Mouse (Mus musculus) hindbrain, embryonic 10.5 days (tissue): ENCODE measurements around the gene Thra. TPM values are rescaled to one million over a fixed set of nuclear protein-coding genes. Genes with fewer than 3 reads are reported as not detected.
A peak's percentile ranks its signal among the peaks of the same experiment; 100 is the strongest.

Experiments
- DNase-seq: peaks from one replicate; pipeline ENCODE4 v3.0.0-alpha.2; 2017; ENCODE audit warnings: low spot score
- H3K27ac ChIP-seq: fragments of 300-500 bp; sonication (generic); 2 replicates; pipeline ENCODE4 v1.5.1; 2016; ENCODE audit warnings: mild to moderate bottlenecking, moderate library complexity
- H3K27me3 ChIP-seq: fragments of 300-500 bp; sonication (generic); 2 replicates; pipeline ENCODE4 v1.6.1; 2016; ENCODE audit warnings: mild to moderate bottlenecking; ENCODE audit not compliant: poor library complexity, insufficient read depth, severe bottlenecking
- H3K36me3 ChIP-seq: fragments of 300-500 bp; sonication (generic); 2 replicates; pipeline ENCODE4 v1.6.1; 2016; ENCODE audit warnings: mild to moderate bottlenecking, moderate library complexity
- H3K4me1 ChIP-seq: fragments of 300-500 bp; sonication (generic); replicated peaks from 2 replicates; pipeline ENCODE4 v1.6.1; 2016; ENCODE audit warnings: mild to moderate bottlenecking
- H3K4me3 ChIP-seq: fragments of 300-500 bp; sonication (generic); 2 replicates; pipeline ENCODE4 v1.5.1; 2016; ENCODE audit warnings: mild to moderate bottlenecking, moderate library complexity
- H3K9me3 ChIP-seq: fragments of 300-500 bp; sonication (generic); 2 replicates; pipeline ENCODE4 v1.6.1; 2016; ENCODE audit warnings: mild to moderate bottlenecking, moderate library complexity
- WGBS: fragments of 180-500 bp; shearing (Covaris S2); methylation state at CpG from one replicate; pipeline ENCODE4 v1.1.7; 2016; 5-methylcytosine and 5-hydroxymethylcytosine counted together
- polyA plus RNA-seq: library from polyadenylated mRNA; unstranded; fragments of >200 nt; fragmentation: Nextera tagmentation; extraction: Ambion mirVana; gene quantifications from 2 replicates; pipeline ENCODE4 v1.2.1, GENCODE M21; 2016

The Thra gene
- polyA plus RNA-seq, 1 experiment from 2014 or later = 22.2 TPM

GRCm38 (mm10) chr11:98794469-98795014 is 54.1 kb downstream of the Thra start:
- WGBS = under 1% methylated on average over 30 of the region's 30 CpGs

GRCm38 (mm10) chr11:98795015-98795713 is 54.7 kb downstream of the Thra start, which contains the start of gene Msl1:
Gene Msl1, plus strand, starts transcription at chr11:98795516.
- WGBS = under 1% methylated on average over 86 of the region's 89 CpGs
- Histone ChIP-seq H3K36me3 (peaks cover 30% of the 10 kb centered on the region), H3K27ac (peak within 1 kb of the TSS; percentile 100), H3K9me3 (no peaks in the 10 kb centered on the region), H3K27me3 (no peaks in the 10 kb centered on the region), H3K4me1 (peaks cover 57% of the 10 kb centered on the region), H3K4me3 (peak within 1 kb of the TSS; percentile 100)
- DNase-seq = peak; percentile 92

More at GRCm38 (mm10) chr11:98794469-98795014, 54.1 kb downstream of the Thra start:
- Histone ChIP-seq H3K36me3 (peaks cover 24% of the 10 kb centered on the region), H3K27me3 (no peaks in the 10 kb centered on the region), H3K4me3 (peak overlapping the region; percentile 100), H3K9me3 (no peaks in the 10 kb centered on the region), H3K4me1 (peaks cover 58% of the 10 kb centered on the region), H3K27ac (peak overlapping the region; percentile 100)
- DNase-seq = no peak

GRCm38 (mm10) chr11:98795714-98796514 is 55.5 kb downstream of the Thra start:
- Histone ChIP-seq H3K27me3 (no peaks in the 10 kb centered on the region), H3K36me3 (peaks cover 38% of the 10 kb centered on the region), H3K4me3 (peak overlapping the region; percentile 100), H3K27ac (peak overlapping the region; percentile 100), H3K9me3 (no peaks in the 10 kb centered on the region), H3K4me1 (peaks cover 57% of the 10 kb centered on the region)
- no peak for DNase-seq
- WGBS = under 1% methylated on average over 73 of the region's 74 CpGs

- peak overlapping the region; percentile 100 for H3K4me3 ChIP-seq
- H3K9me3 ChIP-seq = no peaks in the 10 kb centered on the region
- peaks cover 45% of the 10 kb centered on the region for H3K36me3 ChIP-seq
- DNase-seq = peak; percentile 84
- H3K27me3 ChIP-seq = no peaks in the 10 kb centered on the region
- WGBS = 6% methylated on average over 23 of the region's 23 CpGs
- peak overlapping the region; percentile 100 for H3K27ac ChIP-seq
- H3K4me1 ChIP-seq = peaks cover 57% of the 10 kb centered on the region
These were observed 56.2 kb downstream of the Thra start for GRCm38 (mm10) chr11:98796515-98797216.

GRCm38 (mm10) chr11:98797306-98797705 is 56.9 kb downstream of the Thra start:
- no peak for DNase-seq
- H3K27ac ChIP-seq = peak overlapping the region; percentile 100
- 23% methylated on average over 5 of the region's 5 CpGs for WGBS

GRCm38 (mm10) chr11:98797909-98798308 is 57.5 kb downstream of the Thra start:
- Histone ChIP-seq H3K4me1 (peaks cover 47% of the 10 kb centered on the region), H3K27me3 (no peaks in the 10 kb centered on the region), H3K9me3 (no peaks in the 10 kb centered on the region), H3K27ac (no peak overlapping the region; the same call in 1 of the 2 replicates), H3K36me3 (peaks cover 58% of the 10 kb centered on the region), H3K4me3 (peak overlapping the region; percentile 100)
- 63% methylated on average over 4 of the region's 4 CpGs for WGBS
- DNase-seq = no peak

More at GRCm38 (mm10) chr11:98797306-98797705, 56.9 kb downstream of the Thra start:
- peak overlapping the region; percentile 100 for H3K4me3 ChIP-seq
- peaks cover 53% of the 10 kb centered on the region for H3K4me1 ChIP-seq
- no peaks in the 10 kb centered on the region for H3K9me3 ChIP-seq
- H3K27me3 ChIP-seq = no peaks in the 10 kb centered on the region
- peaks cover 52% of the 10 kb centered on the region for H3K36me3 ChIP-seq

GRCm38 (mm10) chr11:98804605-98805004 is 64.2 kb downstream of the Thra start, which contains the start of gene Casc3:
Gene Casc3, plus strand, starts transcription at chr11:98804905.
- H3K9me3 ChIP-seq = no peaks in the 10 kb centered on the region
- no peak within 1 kb of the TSS for H3K4me3 ChIP-seq
- no peak within 1 kb of the TSS for H3K27ac ChIP-seq
- WGBS = 94% methylated on average over 5 of the region's 5 CpGs
- DNase-seq = no peak
- H3K36me3 ChIP-seq = peaks cover 91% of the 10 kb centered on the region
- H3K4me1 ChIP-seq = peaks cover 14% of the 10 kb centered on the region
- H3K27me3 ChIP-seq = no peaks in the 10 kb centered on the region

- Histone ChIP-seq H3K27ac (peak overlapping the region; percentile 98; the same call in 1 of the 2 replicates), H3K4me3 (peak overlapping the region; percentile 87), H3K9me3 (no peaks in the 10 kb centered on the region), H3K4me1 (peaks cover 24% of the 10 kb centered on the region), H3K27me3 (no peaks in the 10 kb centered on the region), H3K36me3 (peaks cover 78% of the 10 kb centered on the region)
- no peak for DNase-seq
- 80% methylated on average over 2 of the region's 2 CpGs for WGBS
These were observed 68.0 kb downstream of the Thra start for GRCm38 (mm10) chr11:98808417-98808816.

GRCm38 (mm10) chr11:98809457-98810290 is 69.2 kb downstream of the Thra start:
- Histone ChIP-seq H3K4me3 (peak overlapping the region; percentile 87), H3K27me3 (no peaks in the 10 kb centered on the region), H3K36me3 (peaks cover 78% of the 10 kb centered on the region), H3K27ac (peak overlapping the region; percentile 98), H3K4me1 (peaks cover 24% of the 10 kb centered on the region), H3K9me3 (no peaks in the 10 kb centered on the region)
- WGBS = under 1% methylated on average over 84 of the region's 84 CpGs
- peak; percentile 99 for DNase-seq

- H3K4me1 ChIP-seq = peaks cover 24% of the 10 kb centered on the region
- H3K36me3 ChIP-seq = peaks cover 78% of the 10 kb centered on the region
- no peak overlapping the region for H3K27ac ChIP-seq
These were observed 70.2 kb downstream of the Thra start for GRCm38 (mm10) chr11:98810686-98811085.

GRCm38 (mm10) chr11:98816706-98817239 is 76.3 kb downstream of the Thra start:
- Histone ChIP-seq H3K36me3 (peaks cover 99% of the 10 kb centered on the region), H3K4me1 (no peaks in the 10 kb centered on the region), H3K4me3 (no peak overlapping the region), H3K9me3 (no peaks in the 10 kb centered on the region), H3K27me3 (no peaks in the 10 kb centered on the region), H3K27ac (no peak overlapping the region)
- WGBS = 92% methylated on average over 1 of the region's 1 CpGs
- no peak for DNase-seq

More at GRCm38 (mm10) chr11:98810686-98811085, 70.2 kb downstream of the Thra start:
- DNase-seq = no peak
- WGBS = 81% methylated on average over 7 of the region's 7 CpGs
- H3K27me3 ChIP-seq = no peaks in the 10 kb centered on the region
- no peaks in the 10 kb centered on the region for H3K9me3 ChIP-seq
- H3K4me3 ChIP-seq = peak overlapping the region; percentile 87
